Mouse (Mus musculus) midbrain, embryonic 15.5 days (tissue): Measurements from ENCODE around the gene Adssl1. TPM values are rescaled to one million over a fixed set of nuclear protein-coding genes. Genes with fewer than 3 reads are reported as not detected.

Experiments used
- ATAC-seq: fragments of 200-750 bp; cut with Nextera tagmentation; replicated peaks from 2 replicates; pipeline ENCODE4 v1.8.0; 2017; ENCODE audit warnings: moderate TSS enrichment
- H3K27ac ChIP-seq: fragments of 300-500 bp; sonication (generic); 2 replicates; pipeline ENCODE4 v1.5.1; 2015; ENCODE audit warnings: mild to moderate bottlenecking, inconsistent platforms
- H3K27me3 ChIP-seq: fragments of 300-500 bp; sonication (generic); replicated peaks from 2 replicates; pipeline ENCODE4 v1.6.1; 2015; ENCODE audit warnings: inconsistent platforms
- H3K36me3 ChIP-seq: fragments of 300-500 bp; sonication (generic); replicated peaks from 2 replicates; pipeline ENCODE4 v1.6.1; 2015; ENCODE audit warnings: inconsistent platforms
- H3K4me1 ChIP-seq: fragments of 300-500 bp; sonication (generic); 2 replicates; pipeline ENCODE4 v1.6.1; 2015; ENCODE audit warnings: inconsistent platforms
- H3K4me2 ChIP-seq: fragments of 300-500 bp; sonication (generic); 2 replicates; pipeline ENCODE4 v1.6.1; 2015; ENCODE audit warnings: inconsistent platforms, mild to moderate bottlenecking, moderate library complexity
- H3K4me3 ChIP-seq: fragments of 300-500 bp; sonication (generic); 2 replicates; pipeline ENCODE4 v1.5.1; 2015; ENCODE audit warnings: mild to moderate bottlenecking, inconsistent platforms
- H3K9ac ChIP-seq: fragments of 300-500 bp; sonication (generic); 2 replicates; pipeline ENCODE4 v1.6.1; 2015; ENCODE audit warnings: mild to moderate bottlenecking, inconsistent platforms
- H3K9me3 ChIP-seq: fragments of 300-500 bp; sonication (generic); 2 replicates; pipeline ENCODE4 v1.6.1; 2016; ENCODE audit warnings: inconsistent platforms
- WGBS: fragments of 180-500 bp; shearing (Covaris S2); methylation state at CpG from one replicate; pipeline ENCODE4 v1.1.7; 2015; ENCODE audit warnings: mixed read lengths; 5-methylcytosine and 5-hydroxymethylcytosine counted together
- polyA plus RNA-seq: library from polyadenylated mRNA; unstranded; fragments of >200 nt; fragmentation: Nextera tagmentation; extraction: Ambion mirVana; gene quantifications from 2 replicates; pipeline ENCODE4 v1.2.1, GENCODE M21; 2015

The Adssl1 gene
- polyA plus RNA-seq, 1 experiment from 2014 or later, result 3.1 TPM

- H3K27me3 ChIP-seq, result no peaks in the 10 kb centered on the region
- no peak overlapping the region; the same call in 1 of the 2 replicates for H3K9ac ChIP-seq
- H3K4me3 ChIP-seq, result no peak overlapping the region
- H3K9me3 ChIP-seq, result no peaks in the 10 kb centered on the region
- 85% methylated on average over 9 of the region's 9 CpGs for WGBS
- no peak for ATAC-seq
- H3K27ac ChIP-seq, result peak overlapping the region; percentile 76
- H3K36me3 ChIP-seq, result peaks cover 10% of the 10 kb centered on the region; the same call in 1 of the 2 replicates
- H3K4me1 ChIP-seq, result peaks cover 83% of the 10 kb centered on the region
- H3K4me2 ChIP-seq, result peak overlapping the region; percentile 6; the same call in 1 of the 2 replicates
Measured at GRCm38 (mm10) chr12:112665881-112666544, 46.2 kb downstream of the Adssl1 start.

GRCm38 (mm10) chr12:112667619-112668297, 47.9 kb downstream of the Adssl1 start:
- Histone ChIP-seq H3K27me3 (no peaks in the 10 kb centered on the region), H3K4me2 (no peak overlapping the region), H3K9ac (no peak overlapping the region), H3K27ac (0 out of 2 replicates have a peak overlapping the region, but pooled peaks have one; percentile 14), H3K9me3 (no peaks in the 10 kb centered on the region), H3K4me1 (peaks cover 83% of the 10 kb centered on the region), H3K36me3 (peaks cover 11% of the 10 kb centered on the region; the same call in 1 of the 2 replicates), H3K4me3 (no peak overlapping the region)
- 82% methylated on average over 10 of the region's 10 CpGs for WGBS
- no peak for ATAC-seq

- Histone ChIP-seq H3K27ac (no peak overlapping the region), H3K27me3 (no peaks in the 10 kb centered on the region), H3K36me3 (peaks cover 11% of the 10 kb centered on the region; the same call in 1 of the 2 replicates), H3K9me3 (no peaks in the 10 kb centered on the region), H3K4me2 (no peak overlapping the region), H3K4me3 (no peak overlapping the region), H3K4me1 (peaks cover 71% of the 10 kb centered on the region), H3K9ac (0 out of 2 replicates have a peak overlapping the region, but pooled peaks have one; percentile 18)
- ATAC-seq, result no peak
- 40% methylated on average over 9 of the region's 9 CpGs for WGBS
Measured at GRCm38 (mm10) chr12:112670718-112671393, 51.0 kb downstream of the Adssl1 start.

GRCm38 (mm10) chr12:112671891-112672290, 52.0 kb downstream of the Adssl1 start:
- H3K27ac ChIP-seq, result no peak overlapping the region
- no peak overlapping the region for H3K4me3 ChIP-seq
- peak overlapping the region; percentile 92 for H3K4me2 ChIP-seq
- 72% methylated on average over 7 of the region's 7 CpGs for WGBS
- no peak overlapping the region for H3K9ac ChIP-seq
- no peaks in the 10 kb centered on the region for H3K27me3 ChIP-seq
- H3K9me3 ChIP-seq, result no peaks in the 10 kb centered on the region
- peaks cover 61% of the 10 kb centered on the region for H3K4me1 ChIP-seq
- peaks cover 11% of the 10 kb centered on the region; the same call in 1 of the 2 replicates for H3K36me3 ChIP-seq
- ATAC-seq, result no peak

- Histone ChIP-seq H3K36me3 (peaks cover 11% of the 10 kb centered on the region; the same call in 1 of the 2 replicates), H3K9ac (peak overlapping the region; percentile 98), H3K4me1 (peaks cover 55% of the 10 kb centered on the region), H3K27ac (peak overlapping the region; percentile 94), H3K4me2 (peak overlapping the region; percentile 92), H3K9me3 (no peaks in the 10 kb centered on the region), H3K4me3 (peak overlapping the region; percentile 96), H3K27me3 (peaks cover 3% of the 10 kb centered on the region)
- peak; percentile 41 for ATAC-seq
- whole genome bisulfite sequencing, result 5% methylated on average over 21 of the region's 21 CpGs
Measured at GRCm38 (mm10) chr12:112672744-112673575, 53.1 kb downstream of the Adssl1 start.

GRCm38 (mm10) chr12:112673576-112674091, 53.8 kb downstream of the Adssl1 start:
- Histone ChIP-seq H3K9ac (peak overlapping the region; percentile 98), H3K4me2 (peak overlapping the region; percentile 92), H3K4me1 (peaks cover 56% of the 10 kb centered on the region), H3K36me3 (peaks cover 11% of the 10 kb centered on the region; the same call in 1 of the 2 replicates), H3K27me3 (peaks cover 10% of the 10 kb centered on the region), H3K27ac (peak overlapping the region; percentile 94), H3K4me3 (peak overlapping the region; percentile 96), H3K9me3 (no peaks in the 10 kb centered on the region)
- under 1% methylated on average over 65 of the region's 68 CpGs for WGBS
- ATAC-seq, result peak; percentile 19

GRCm38 (mm10) chr12:112674132-112675011, 54.5 kb downstream of the Adssl1 start, which contains the start of gene Akt1:
Akt1 (minus strand) TSS chr12:112674884.
- Histone ChIP-seq H3K36me3 (peaks cover 9% of the 10 kb centered on the region; the same call in 1 of the 2 replicates), H3K4me1 (peaks cover 59% of the 10 kb centered on the region), H3K4me2 (peak within 1 kb of the TSS; percentile 92), H3K27ac (peak within 1 kb of the TSS; percentile 94), H3K9ac (peak within 1 kb of the TSS; percentile 98), H3K9me3 (no peaks in the 10 kb centered on the region), H3K27me3 (peaks cover 14% of the 10 kb centered on the region), H3K4me3 (peak within 1 kb of the TSS; percentile 96)
- ATAC-seq, result peak; percentile 18
- WGBS, result under 1% methylated on average over 57 of the region's 70 CpGs

GRCm38 (mm10) chr12:112675245-112676035, 55.6 kb downstream of the Adssl1 start:
- H3K27ac ChIP-seq, result peak overlapping the region; percentile 94
- 17% methylated on average over 18 of the region's 18 CpGs for WGBS

GRCm38 (mm10) chr12:112677076-112677475, 57.2 kb downstream of the Adssl1 start:
- Histone ChIP-seq H3K9ac (no peak overlapping the region), H3K36me3 (no peaks in the 10 kb centered on the region), H3K27me3 (peaks cover 35% of the 10 kb centered on the region), H3K9me3 (no peaks in the 10 kb centered on the region), H3K4me2 (no peak overlapping the region), H3K4me3 (no peak overlapping the region), H3K27ac (no peak overlapping the region), H3K4me1 (peaks cover 47% of the 10 kb centered on the region)
- ATAC-seq, result no peak
- 67% methylated on average over 5 of the region's 5 CpGs for WGBS

More at GRCm38 (mm10) chr12:112675245-112676035, 55.6 kb downstream of the Adssl1 start:
- peaks cover 25% of the 10 kb centered on the region for H3K27me3 ChIP-seq
- peak overlapping the region; percentile 92 for H3K4me2 ChIP-seq
- H3K4me1 ChIP-seq, result peaks cover 62% of the 10 kb centered on the region
- H3K4me3 ChIP-seq, result peak overlapping the region; percentile 96
- H3K9me3 ChIP-seq, result no peaks in the 10 kb centered on the region
- H3K36me3 ChIP-seq, result 0 out of 2 replicates have a peak, but pooled peaks cover 5% of the 10 kb centered on the region
- peak; percentile 28 for ATAC-seq
- peak overlapping the region; percentile 98; the same call in 1 of the 2 replicates for H3K9ac ChIP-seq
